Mouse (Mus musculus) C2C12 (cell line): ENCODE results near the gene Pcbp4.

Experiments used
- CEBPB ChIP-seq: IDR thresholded peaks from one replicate; pipeline ENCODE4 v1.6.1; 2011; ENCODE audit warnings: low read depth, mild to moderate bottlenecking, control low read depth, moderate library complexity
- CTCF ChIP-seq: IDR thresholded peaks from one replicate; pipeline ENCODE4 v1.5.1; 2011; ENCODE audit not compliant: control insufficient read depth, insufficient read depth, insufficient read length
- FOSL1 ChIP-seq: IDR thresholded peaks from one replicate; pipeline ENCODE4 v1.8.0; 2011; ENCODE audit warnings: mild to moderate bottlenecking, low read length; ENCODE audit not compliant: poor library complexity, insufficient read depth, severe bottlenecking
- MAX ChIP-seq: IDR thresholded peaks from one replicate; pipeline ENCODE4 v1.6.1; 2011; ENCODE audit warnings: mild to moderate bottlenecking, control low read depth
- MYOD1 ChIP-seq: IDR thresholded peaks from one replicate; pipeline ENCODE4 v1.6.1; 2011; ENCODE audit warnings: low read depth; ENCODE audit not compliant: control insufficient read depth, insufficient read length
- MYOG ChIP-seq: IDR thresholded peaks from one replicate; pipeline ENCODE4 v1.6.1; 2011; ENCODE audit not compliant: control insufficient read depth, insufficient read length; ENCODE audit errors: extremely low read depth
- USF1 ChIP-seq: IDR thresholded peaks from one replicate; pipeline ENCODE4 v1.6.1; 2011; ENCODE audit warnings: low read depth, mild to moderate bottlenecking, control low read depth, moderate library complexity

DNA sequence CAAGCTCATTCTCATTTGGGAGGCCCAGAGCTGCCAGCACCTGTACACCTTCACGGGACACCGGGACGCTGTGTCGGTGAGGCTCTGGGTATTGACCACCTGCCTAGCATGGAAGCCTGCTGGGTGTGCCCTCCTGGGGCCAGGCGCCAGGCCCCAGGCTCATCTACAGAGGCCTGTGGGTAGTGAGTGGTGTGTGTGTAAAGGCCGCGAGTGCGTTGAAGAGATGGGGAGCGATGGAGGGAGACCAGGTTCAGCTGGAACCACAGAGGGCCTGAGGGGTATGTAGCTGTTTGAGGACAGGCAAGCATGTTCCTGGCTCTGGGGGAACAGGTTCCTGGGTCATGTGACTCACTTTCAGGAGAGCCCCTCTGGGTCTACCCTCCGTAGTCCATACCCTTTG, 30.0 kb downstream of the Pcbp4 start:
- no peak for TF ChIP-seq CTCF
- TF ChIP-seq MAX: no peak
- TF ChIP-seq FOSL1: no peak
- TF ChIP-seq CEBPB: no peak
- no peak for TF ChIP-seq MYOG
- no peak for TF ChIP-seq MYOD1
- no peak for TF ChIP-seq USF1
